Mouse (Mus musculus) forebrain, embryonic 16.5 days (tissue): ENCODE results near the gene Kctd13. TPM values are rescaled to one million over a fixed set of nuclear protein-coding genes. Genes with fewer than 3 reads are reported as not detected.

Source experiments
- ATAC-seq: fragments of 200-750 bp; cut with Nextera tagmentation; 2 replicates; pipeline ENCODE4 v1.8.0; 2017; ENCODE audit warnings: mild to moderate bottlenecking, moderate library complexity
- H3K27ac ChIP-seq: fragments of 300-500 bp; sonication (generic); 2 replicates; pipeline ENCODE4 v1.5.1; 2014; ENCODE audit warnings: low read length, control low read depth
- H3K27me3 ChIP-seq: fragments of 300-500 bp; sonication (generic); replicated peaks from 2 replicates; pipeline ENCODE4 v1.6.1; 2014; ENCODE audit warnings: low read length; ENCODE audit not compliant: control insufficient read depth, insufficient read depth
- H3K36me3 ChIP-seq: fragments of 300-500 bp; sonication (generic); 2 replicates; pipeline ENCODE4 v1.6.1; 2014; ENCODE audit not compliant: control insufficient read depth, insufficient read depth
- H3K4me1 ChIP-seq: fragments of 300-500 bp; sonication (generic); replicated peaks from 2 replicates; pipeline ENCODE4 v1.6.1; 2014; ENCODE audit warnings: low read length; ENCODE audit not compliant: control insufficient read depth, insufficient read depth
- H3K4me2 ChIP-seq: fragments of 300-500 bp; sonication (generic); 2 replicates; pipeline ENCODE4 v1.6.1; 2014; ENCODE audit warnings: mild to moderate bottlenecking, low read length, control low read depth
- H3K4me3 ChIP-seq: fragments of 300-500 bp; sonication (generic); replicated peaks from 2 replicates; pipeline ENCODE4 v1.5.1; 2014; ENCODE audit warnings: mild to moderate bottlenecking, low read length, control low read depth
- H3K9ac ChIP-seq: fragments of 300-500 bp; sonication (generic); replicated peaks from 2 replicates; pipeline ENCODE4 v1.6.1; 2014; ENCODE audit warnings: low read depth, low read length, control low read depth
- H3K9me3 ChIP-seq: fragments of 300-500 bp; sonication (generic); 2 replicates; pipeline ENCODE4 v1.6.1; 2016; ENCODE audit warnings: low read length; ENCODE audit not compliant: control insufficient read depth
- WGBS: fragments of 180-500 bp; shearing (Covaris S2); extraction: QIAGEN DNeasy Blood & Tissue Kit; methylation state at CpG from one replicate; pipeline ENCODE4 v1.1.7; 2014; 5-methylcytosine and 5-hydroxymethylcytosine counted together
- polyA plus RNA-seq: library from polyadenylated mRNA; unstranded; fragments of >200 nt; fragmentation: Nextera tagmentation; extraction: Ambion mirVana; gene quantifications from 2 replicates; pipeline ENCODE4 v1.2.1, GENCODE M21; 2015

The Kctd13 gene
- polyA plus RNA-seq, 1 experiment from 2014 or later, result 131 TPM

DNA sequence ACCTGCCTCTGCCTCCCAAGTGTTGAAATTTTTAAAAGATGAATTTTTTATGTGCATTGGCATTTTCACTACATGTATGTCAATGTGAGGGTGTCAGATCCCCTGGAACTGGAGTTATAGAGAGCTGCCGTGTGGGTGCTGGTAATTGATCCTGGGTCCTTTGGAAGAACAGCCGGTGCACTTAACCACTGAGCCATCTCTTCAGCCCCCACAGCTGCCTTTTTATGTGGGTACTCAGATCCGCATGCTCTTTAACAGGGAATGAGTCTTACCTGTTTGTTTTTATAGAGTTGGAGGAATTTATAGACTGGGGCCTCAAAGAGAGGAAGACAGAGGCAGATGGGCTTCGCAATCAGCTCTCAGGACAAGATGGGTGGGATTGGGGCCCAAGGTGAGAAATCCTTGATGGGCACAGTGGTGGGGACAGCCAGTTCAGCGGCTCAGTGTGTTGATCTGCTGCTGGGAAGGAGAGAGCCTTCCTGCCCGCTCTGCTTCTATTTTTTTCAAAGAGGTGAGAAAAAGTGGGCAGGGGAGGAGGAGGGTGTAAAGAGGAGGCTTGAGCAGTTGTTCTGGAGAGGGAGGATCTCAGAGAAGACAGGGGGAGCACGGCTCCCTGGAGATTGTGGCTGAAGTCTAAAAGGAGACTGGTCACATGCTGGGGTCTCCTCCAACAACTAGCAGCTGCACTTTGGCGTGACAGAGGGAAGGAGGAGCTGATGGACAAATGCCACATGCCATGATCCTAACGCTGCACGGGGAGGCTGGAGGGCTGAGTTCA is 56.2 kb downstream of the Kctd13 start:
- Histone ChIP-seq H3K4me1 (no peaks in the 10 kb centered on the region), H3K27ac (no peak overlapping the region), H3K36me3 (no peaks in the 10 kb centered on the region; the same call in 1 of the 2 replicates), H3K4me2 (no peak overlapping the region), H3K4me3 (no peak overlapping the region), H3K27me3 (no peaks in the 10 kb centered on the region), H3K9ac (no peak overlapping the region), H3K9me3 (no peaks in the 10 kb centered on the region)
- 64% methylated on average over 10 of the region's 10 CpGs for WGBS
- ATAC-seq, result no peak

DNA sequence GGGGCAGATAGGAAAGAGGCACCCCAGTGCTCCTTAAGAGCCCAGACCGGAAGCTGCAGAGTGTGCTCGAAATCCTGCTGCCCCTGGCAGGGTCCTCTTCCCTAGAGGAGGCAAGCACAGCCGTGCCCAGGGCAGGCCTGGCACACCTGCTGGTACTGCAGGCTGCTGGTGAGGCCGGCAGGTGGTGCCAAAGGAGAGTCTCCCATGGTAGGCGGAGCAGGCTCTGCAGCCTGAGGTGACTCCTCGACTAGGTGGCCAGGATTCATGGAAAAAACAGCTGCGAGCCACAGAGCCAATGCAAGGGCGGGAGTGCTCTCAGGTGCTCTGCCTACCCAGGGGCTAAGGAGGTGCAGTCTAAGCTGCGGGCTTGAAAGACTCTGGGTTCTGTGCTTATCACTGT is 57.6 kb downstream of the Kctd13 start:
- no peaks in the 10 kb centered on the region for H3K4me1 ChIP-seq
- H3K27me3 ChIP-seq, result no peaks in the 10 kb centered on the region
- no peak overlapping the region for H3K9ac ChIP-seq
- 36% methylated on average over 9 of the region's 9 CpGs for WGBS
- no peaks in the 10 kb centered on the region for H3K36me3 ChIP-seq
- ATAC-seq, result no peak
- no peak overlapping the region for H3K27ac ChIP-seq
- no peak overlapping the region for H3K4me3 ChIP-seq
- no peaks in the 10 kb centered on the region for H3K9me3 ChIP-seq
- no peak overlapping the region for H3K4me2 ChIP-seq

DNA sequence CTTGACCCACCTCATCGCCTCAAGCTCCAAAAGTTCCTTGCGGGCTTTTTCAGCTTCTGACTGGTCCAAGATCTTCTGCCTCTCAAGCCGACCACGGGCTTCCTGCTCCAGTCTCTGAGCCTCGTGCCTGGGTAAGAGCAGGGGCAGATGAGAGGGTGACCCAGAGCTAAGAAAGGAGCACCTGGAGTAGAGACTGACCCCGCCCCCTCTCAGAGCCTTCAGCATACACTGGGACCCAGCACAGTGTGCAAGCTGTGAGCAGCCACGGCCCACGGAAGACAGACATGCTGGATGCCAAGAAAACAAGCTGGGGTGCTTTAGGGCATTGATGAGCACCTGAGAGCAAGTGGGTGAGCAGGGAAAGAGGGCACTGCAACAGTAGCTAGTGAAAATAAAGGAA is 60.1 kb downstream of the Kctd13 start:
- Histone ChIP-seq H3K4me2 (no peak overlapping the region), H3K4me1 (no peaks in the 10 kb centered on the region), H3K27me3 (no peaks in the 10 kb centered on the region), H3K36me3 (no peaks in the 10 kb centered on the region), H3K4me3 (no peak overlapping the region), H3K9ac (no peak overlapping the region), H3K27ac (no peak overlapping the region), H3K9me3 (no peaks in the 10 kb centered on the region)
- WGBS, result 68% methylated on average over 8 of the region's 8 CpGs
- ATAC-seq, result no peak

Other genes with a start within 250 kb of the Kctd13 start
- gene Bola2, start 233.5 kb upstream of the Kctd13 start, polyA plus RNA-seq, result 124 and 132 TPM in 2 replicates
- 14.4 and 20.3 TPM in 2 replicates for gene Slx1b, start 233.1 kb upstream of the Kctd13 start, polyA plus RNA-seq
- 109 and 119 TPM in 2 replicates for gene Coro1a, start 221.1 kb upstream of the Kctd13 start, polyA plus RNA-seq
- 98.2 and 100.0 TPM in 2 replicates for gene Mapk3, start 169.3 kb upstream of the Kctd13 start, polyA plus RNA-seq
- gene Gdpd3, start 162.5 kb upstream of the Kctd13 start, polyA plus RNA-seq, result 1.3 and 2.6 TPM in 2 replicates
- 199 and 202 TPM in 2 replicates for gene Ypel3, start 151.9 kb upstream of the Kctd13 start, polyA plus RNA-seq
- 0.73 and 0.86 TPM in 2 replicates for gene Tbx6, start 147.4 kb upstream of the Kctd13 start, polyA plus RNA-seq
- gene Ppp4c, start 136.4 kb upstream of the Kctd13 start, polyA plus RNA-seq, result 196 and 202 TPM in 2 replicates
- gene Fam57b, start 131.2 kb upstream of the Kctd13 start, polyA plus RNA-seq, result 32.8 and 40.4 TPM in 2 replicates
- not detected in 2 replicates for gene 4930451I11Rik, start 97.2 kb upstream of the Kctd13 start, polyA plus RNA-seq
- gene Doc2a, start 81.5 kb upstream of the Kctd13 start, polyA plus RNA-seq, result 10.8 and 14.3 TPM in 2 replicates
- 25.6 and 28.1 TPM in 2 replicates for gene Hirip3, start 66.9 kb upstream of the Kctd13 start, polyA plus RNA-seq
- 95.1 and 97.9 TPM in 2 replicates for gene Ino80e, start 66.5 kb upstream of the Kctd13 start, polyA plus RNA-seq
- gene Taok2, start 44.2 kb upstream of the Kctd13 start, polyA plus RNA-seq, result 55.3 and 65.6 TPM in 2 replicates
- 33.3 and 37.3 TPM in 2 replicates for gene Tmem219, start 6.0 kb upstream of the Kctd13 start, polyA plus RNA-seq
- 4.8 and 8.5 TPM in 2 replicates for gene Asphd1, start 20.7 kb downstream of the Kctd13 start, polyA plus RNA-seq
- 26.1 and 30.6 TPM in 2 replicates for gene Sez6l2, start 21.7 kb downstream of the Kctd13 start, polyA plus RNA-seq
- gene Cdipt, start 47.0 kb downstream of the Kctd13 start, polyA plus RNA-seq, result 115 and 122 TPM in 2 replicates
- 0.45 and 1.2 TPM in 2 replicates for gene Cdiptos, start 47.2 kb downstream of the Kctd13 start, polyA plus RNA-seq
- 3.0 and 3.7 TPM in 2 replicates for gene Mvp, start 85.7 kb downstream of the Kctd13 start, polyA plus RNA-seq
- gene Pagr1b, start 87.6 kb downstream of the Kctd13 start, polyA plus RNA-seq, result not detected in 2 replicates
- gene Pagr1a, start 88.5 kb downstream of the Kctd13 start, polyA plus RNA-seq, result 22.9 and 39.8 TPM in 2 replicates
- gene Gm42742, start 92.2 kb downstream of the Kctd13 start, polyA plus RNA-seq, result 54.8 and 74.1 TPM in 2 replicates
- 21.1 and 29.9 TPM in 2 replicates for gene Prrt2, start 92.3 kb downstream of the Kctd13 start, polyA plus RNA-seq
- 57.9 and 58.8 TPM in 2 replicates for gene Maz, start 98.2 kb downstream of the Kctd13 start, polyA plus RNA-seq
- gene Kif22, start 113.6 kb downstream of the Kctd13 start, polyA plus RNA-seq, result 52.9 and 61.2 TPM in 2 replicates
- not detected in 2 replicates for gene Zg16, start 158.4 kb downstream of the Kctd13 start, polyA plus RNA-seq
- 1.5 and 1.9 TPM in 2 replicates for gene AI467606, start 162.5 kb downstream of the Kctd13 start, polyA plus RNA-seq
- gene Qprt, start 193.3 kb downstream of the Kctd13 start, polyA plus RNA-seq, result 0.28 and 1.0 TPM in 2 replicates
- gene Spn, start 208.9 kb downstream of the Kctd13 start, polyA plus RNA-seq, result 0.09 TPM in 1 of 2 replicates, not detected in the other